ENCODE assay signal across 7 mouse cellular contexts in the genomic region with DNA sequence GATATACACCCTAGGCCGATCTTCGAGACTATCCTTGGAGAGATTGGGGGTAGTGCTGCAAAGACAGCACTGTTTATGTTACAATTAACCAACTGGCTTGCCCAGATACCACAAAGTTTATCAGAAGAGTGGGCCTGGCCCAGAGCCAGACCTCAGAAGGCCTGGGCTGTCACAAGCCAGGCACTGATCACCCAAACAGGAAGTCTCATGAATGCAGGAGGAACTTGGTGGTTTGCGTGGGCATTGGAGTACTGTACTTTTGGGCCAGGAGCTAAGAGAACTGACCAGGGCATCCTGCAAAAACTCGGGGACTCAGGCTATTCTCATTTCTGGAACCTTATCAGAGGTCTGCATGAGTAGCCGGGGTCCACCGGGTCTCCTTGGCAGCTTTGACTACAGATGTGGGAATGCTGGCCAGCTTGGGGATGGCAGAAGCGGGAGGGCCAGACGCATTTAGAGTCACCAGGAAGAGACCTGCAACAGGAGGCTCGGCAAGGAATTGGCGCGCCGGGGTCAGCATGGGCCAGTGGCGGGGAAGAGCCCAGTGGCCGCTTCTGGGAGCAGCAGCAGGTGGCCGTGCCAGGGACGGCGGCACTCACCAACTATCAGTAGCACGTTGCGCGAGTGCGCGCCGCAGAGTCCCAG. TPM values are rescaled to one million over a fixed set of nuclear protein-coding genes. Genes with fewer than 3 reads are reported as not detected.
DNase-seq lines count a peak whose midpoint lies in the region; ATAC-seq and TF ChIP-seq lines count a peak whose summit lies in the region.

No protein-coding gene starts in this region.

- H3K27ac ChIP-seq in cerebellum, adult 2 months (ENCODE audit: insufficient read depth, low read length) = no peak overlapping the region
- H3K27ac ChIP-seq in heart, adult 2 months = peak overlapping the region; percentile 90
- H3K27ac ChIP-seq in neural tube, embryonic 15.5 days (replicated peaks) = peak overlapping the region; percentile 48

- no peaks in the 10 kb centered on the region for H3K36me3 ChIP-seq in heart, adult 2 months (ENCODE audit: control insufficient read depth, insufficient read depth, low read length)
- H3K36me3 ChIP-seq in neural tube, embryonic 15.5 days = no peaks in the 10 kb centered on the region

- H3K9me3 ChIP-seq in neural tube, embryonic 15.5 days (replicated peaks) = no peaks in the 10 kb centered on the region

- peak overlapping the region; percentile 84 for H3K4me2 ChIP-seq in neural tube, embryonic 15.5 days

- ATAC-seq in CD4-positive, CD25-positive, alpha-beta regulatory T cell, adult 4 months = peak; percentile 68
- ATAC-seq in neural tube, embryonic 15.5 days (ENCODE audit: low FRiP score) = no peak

- intact Hi-C loops in heart, adult 2 months (cut with DNase I) = loop anchor here (2.0 kb wide), 1 partner anchor 38 kb away; the partner anchor contains the start of gene Rnf213

- peaks cover 9% of the 10 kb centered on the region for H3K4me1 ChIP-seq in cerebellum, adult 2 months (ENCODE audit: control insufficient read depth, insufficient read depth, low read length)
- H3K4me1 ChIP-seq in heart, adult 2 months (ENCODE audit: control insufficient read depth, insufficient read depth, low read length) = peaks cover 3% of the 10 kb centered on the region
- H3K4me1 ChIP-seq in lung, adult 2 months (ENCODE audit: control insufficient read depth, insufficient read depth, low read length) = peaks cover 11% of the 10 kb centered on the region
- H3K4me1 ChIP-seq in neural tube, embryonic 15.5 days = peaks cover 15% of the 10 kb centered on the region

- peak; percentile 97 for DNase-seq in 416B (ENCODE audit: low read depth)
- peak in 1 of 2 experiments; percentile 30 for DNase-seq in cerebellum, adult 2 months
- DNase-seq in heart, adult 2 months = peak; percentile 66 to 77
- peak; percentile 38 for DNase-seq in kidney, adult 11 months
- peak; percentile 60 for DNase-seq in lung, adult 2 months

- peak overlapping the region; percentile 80 for H3K9ac ChIP-seq in heart, adult 2 months (ENCODE audit: low read depth, low read length)
- H3K9ac ChIP-seq in neural tube, embryonic 15.5 days (replicated peaks) = peak overlapping the region; percentile 56

- no peak for TF ChIP-seq POLR2A in cerebellum, adult 2 months (IDR thresholded peaks at IDR 0.05; ENCODE audit: borderline replicate concordance, insufficient read depth, low read length)
- TF ChIP-seq POLR2A in heart, adult 2 months (IDR thresholded peaks at IDR 0.05; ENCODE audit: insufficient read depth, low read depth, low read length) = no peak
- no peak for TF ChIP-seq POLR2A in lung, adult 2 months (IDR thresholded peaks at IDR 0.05; ENCODE audit: borderline replicate concordance, extremely low read depth, low read depth, low read length)

- no peaks in the 10 kb centered on the region for H3K27me3 ChIP-seq in cerebellum, adult 2 months (ENCODE audit: control insufficient read depth, insufficient read depth, low read length)
- H3K27me3 ChIP-seq in heart, adult 2 months (ENCODE audit: control insufficient read depth, insufficient read depth, low read length) = no peaks in the 10 kb centered on the region
- H3K27me3 ChIP-seq in neural tube, embryonic 15.5 days (replicated peaks) = 0 out of 2 replicates have a peak, but pooled peaks cover 2% of the 10 kb centered on the region

- no peak for TF ChIP-seq CTCF in cerebellum, adult 2 months (IDR thresholded peaks at IDR 0.05; ENCODE audit: borderline replicate concordance, insufficient read depth, low read depth, low read length)
- 0 out of 2 replicates have a peak, but pooled peaks have one; percentile 7 for TF ChIP-seq CTCF in heart, adult 2 months (IDR thresholded peaks at IDR 0.05)
- no peak for TF ChIP-seq CTCF in lung, adult 2 months (IDR thresholded peaks at IDR 0.05; ENCODE audit: insufficient read depth, low read length)

- 7% methylated on average over 23 of the region's 23 CpGs for WGBS in cerebellum, adult 2 months
- 2% methylated on average over 23 of the region's 23 CpGs for WGBS in heart, adult 2 months
- WGBS in lung, adult 2 months = under 1% methylated on average over 23 of the region's 23 CpGs
- WGBS in neural tube, embryonic 15.5 days = 8% methylated on average over 23 of the region's 23 CpGs

- H3K79me2 ChIP-seq in heart, adult 2 months (replicated peaks; ENCODE audit: control insufficient read depth, insufficient read depth, low read length) = no peaks in the 10 kb centered on the region

- peak overlapping the region; percentile 82 for H3K4me3 ChIP-seq in cerebellum, adult 2 months (replicated peaks; ENCODE audit: insufficient read depth, low read depth, low read length)
- peak overlapping the region; percentile 82 for H3K4me3 ChIP-seq in heart, adult 2 months
- peak overlapping the region; percentile 92 for H3K4me3 ChIP-seq in lung, adult 2 months (replicated peaks; ENCODE audit: extremely low read depth, low read depth, low read length)
- H3K4me3 ChIP-seq in neural tube, embryonic 15.5 days (replicated peaks) = peak overlapping the region; percentile 55

- no peak for TF ChIP-seq EP300 in heart, adult 2 months (IDR thresholded peaks at IDR 0.05; ENCODE audit: insufficient read depth, low read depth, low read length)

RNA-seq across cellular contexts. Expression of gene Sgsh, which starts 0.4 kb away (rescaled TPM):
- polyA plus RNA-seq in CD4-positive, CD25-positive, alpha-beta regulatory T cell, adult 4 months (2017; shearing (Covaris generic)) = 10 to 100 TPM in 1 of 2 experiments, 1 to 10 TPM in 1; 7.4 to 19.9 TPM
- polyA plus RNA-seq in cerebellum, adult 2 months (2012; rRNA removed) = 8.8 and 9.4 TPM in 2 replicates
- total RNA-seq in heart, adult 2 months (2021) = 1 to 10 TPM; 5.5 to 5.7 TPM
- polyA plus RNA-seq in heart, adult 2 months (2012; rRNA removed) = 10.6 and 11.1 TPM in 2 replicates
- polyA plus RNA-seq in lung, adult 2 months (2012; rRNA removed) = 63.2 and 66.5 TPM in 2 replicates
- polyA plus RNA-seq in neural tube, embryonic 15.5 days (2015; fragmentation: Nextera tagmentation; extraction: Ambion mirVana) = 4.7 and 5.6 TPM in 2 replicates

RNA-seq across cellular contexts. Expression of gene Slc26a11, which starts 0.4 kb away (rescaled TPM):
- 10 to 100 TPM in 1 of 2 experiments, 1 to 10 TPM in 1; 8.0 to 16.2 TPM for polyA plus RNA-seq in CD4-positive, CD25-positive, alpha-beta regulatory T cell, adult 4 months (2017; shearing (Covaris generic))
- 12.9 and 15.6 TPM in 2 replicates for polyA plus RNA-seq in cerebellum, adult 2 months (2012; rRNA removed)
- total RNA-seq in heart, adult 2 months (2021) = 1 to 10 TPM; 2.0 to 2.2 TPM
- polyA plus RNA-seq in heart, adult 2 months (2012; rRNA removed) = 7.8 and 9.9 TPM in 2 replicates
- polyA plus RNA-seq in lung, adult 2 months (2012; rRNA removed) = 25.7 and 28.0 TPM in 2 replicates
- polyA plus RNA-seq in neural tube, embryonic 15.5 days (2015; fragmentation: Nextera tagmentation; extraction: Ambion mirVana) = 5.8 and 7.3 TPM in 2 replicates

RNA-seq across cellular contexts. Expression of gene Rnf213, which starts 38.0 kb away (rescaled TPM):
- 10 to 100 TPM; 51.8 to 54.0 TPM for polyA plus RNA-seq in CD4-positive, CD25-positive, alpha-beta regulatory T cell, adult 4 months (2017; shearing (Covaris generic))
- polyA plus RNA-seq in cerebellum, adult 2 months (2012; rRNA removed) = 7.3 and 7.5 TPM in 2 replicates
- total RNA-seq in heart, adult 2 months (2021) = 10 to 100 TPM; 12.0 to 13.1 TPM
- polyA plus RNA-seq in heart, adult 2 months (2012; rRNA removed) = 10.4 and 19.2 TPM in 2 replicates
- 19.5 and 24.3 TPM in 2 replicates for polyA plus RNA-seq in lung, adult 2 months (2012; rRNA removed)
- 1.1 and 3.9 TPM in 2 replicates for polyA plus RNA-seq in neural tube, embryonic 15.5 days (2015; fragmentation: Nextera tagmentation; extraction: Ambion mirVana)

RNA-seq across cellular contexts. Expression of gene Card14, which starts 47.4 kb away (rescaled TPM):
- polyA plus RNA-seq in CD4-positive, CD25-positive, alpha-beta regulatory T cell, adult 4 months (2017; shearing (Covaris generic)) = not detected
- polyA plus RNA-seq in cerebellum, adult 2 months (2012; rRNA removed) = 0.18 and 0.43 TPM in 2 replicates
- total RNA-seq in heart, adult 2 months (2021) = under 1 TPM in 1 of 2 experiments, not detected in 1; 0.11 TPM
- 0.12 and 0.33 TPM in 2 replicates for polyA plus RNA-seq in heart, adult 2 months (2012; rRNA removed)
- 0.07 and 0.84 TPM in 2 replicates for polyA plus RNA-seq in lung, adult 2 months (2012; rRNA removed)
- polyA plus RNA-seq in neural tube, embryonic 15.5 days (2015; fragmentation: Nextera tagmentation; extraction: Ambion mirVana) = 0.33 and 0.69 TPM in 2 replicates

RNA-seq across cellular contexts. Expression of gene Eif4a3, which starts 55.0 kb away (rescaled TPM):
- polyA plus RNA-seq in CD4-positive, CD25-positive, alpha-beta regulatory T cell, adult 4 months (2017; shearing (Covaris generic)) = 100 to 1,000 TPM; 175 to 208 TPM
- polyA plus RNA-seq in cerebellum, adult 2 months (2012; rRNA removed) = 120 and 133 TPM in 2 replicates
- 10 to 100 TPM; 60.5 to 67.3 TPM for total RNA-seq in heart, adult 2 months (2021)
- polyA plus RNA-seq in heart, adult 2 months (2012; rRNA removed) = 59.9 and 95.2 TPM in 2 replicates
- 79.7 and 87.9 TPM in 2 replicates for polyA plus RNA-seq in lung, adult 2 months (2012; rRNA removed)
- polyA plus RNA-seq in neural tube, embryonic 15.5 days (2015; fragmentation: Nextera tagmentation; extraction: Ambion mirVana) = 241 and 279 TPM in 2 replicates
